Mouse (Mus musculus) small intestine, adult 10 weeks (tissue): Measurements from ENCODE around the gene Hvcn1. TPM values are rescaled to one million over a fixed set of nuclear protein-coding genes. Genes with fewer than 3 reads are reported as not detected.

Experiments
- polyA plus RNA-seq: library from polyadenylated mRNA; stranded (reverse); fragments of 350-450 nt; fragmentation: Illumina TruSeq; extraction: RNeasy Lipid Tissue Mini Kit (QIAGEN cat#74804); gene quantifications from one replicate; pipeline ENCODE4 v1.2.3, GENCODE M21; 2014; ENCODE audit warnings: low replicate concordance

The Hvcn1 gene
- polyA plus RNA-seq = 0.37 TPM

GRCm38 (mm10) chr5:122206475-122206874 is at the start of gene Hvcn1:
Gene Hvcn1 (plus strand): TSS chr5:122206804.

GRCm38 (mm10) chr5:122157827-122158381 is 48.7 kb upstream of the Hvcn1 start, which contains the start of gene Ppp1cc:
Gene Ppp1cc (plus strand): TSS chr5:122158278.

GRCm38 (mm10) chr5:122263933-122264905 is 57.6 kb downstream of the Hvcn1 start, which contains the start of gene Tctn1:
Gene Tctn1 (minus strand): TSS chr5:122264460.

GRCm38 (mm10) chr5:122284183-122285028 is 77.8 kb downstream of the Hvcn1 start, which contains the start of gene Pptc7:
Gene Pptc7 (plus strand): TSS chr5:122284365.

Other genes with a start within 250 kb of the Hvcn1 start
- 0.19 TPM for gene Cux2, start 156.7 kb upstream of the Hvcn1 start, polyA plus RNA-seq
- gene Myl2, start 105.9 kb upstream of the Hvcn1 start, polyA plus RNA-seq = not detected
- gene Ccdc63, start 66.0 kb upstream of the Hvcn1 start, polyA plus RNA-seq = not detected
- gene Ppp1cc, start 48.5 kb upstream of the Hvcn1 start, polyA plus RNA-seq = 455 TPM
- 1.0 TPM for gene Tctn1, start 57.7 kb downstream of the Hvcn1 start, polyA plus RNA-seq
- 41.8 TPM for gene Pptc7, start 77.6 kb downstream of the Hvcn1 start, polyA plus RNA-seq
- 3.9 TPM for gene Rad9b, start 147.4 kb downstream of the Hvcn1 start, polyA plus RNA-seq
- gene Vps29, start 147.6 kb downstream of the Hvcn1 start, polyA plus RNA-seq = 147 TPM
- 23.1 TPM for gene Gpn3, start 165.1 kb downstream of the Hvcn1 start, polyA plus RNA-seq
- gene Fam216a, start 165.6 kb downstream of the Hvcn1 start, polyA plus RNA-seq = 1.4 TPM
- gene Arpc3, start 185.1 kb downstream of the Hvcn1 start, polyA plus RNA-seq = 217 TPM
- 2.6 TPM for gene Anapc7, start 214.9 kb downstream of the Hvcn1 start, polyA plus RNA-seq